Mouse (Mus musculus): ENCODE results near the gene Mttp.

GRCm38 (mm10) chr3:138118831-138119230 is 25.9 kb downstream of the Mttp start:
- no peak for TF ChIP-seq POLR2A (IDR thresholded peaks at IDR 0.05; ENCODE audit: insufficient read depth, low read length)
- TF ChIP-seq CTCF (IDR thresholded peaks at IDR 0.05; ENCODE audit: low read depth, low read length) = no peak
- TF ChIP-seq EP300 (IDR thresholded peaks at IDR 0.05; ENCODE audit: insufficient read depth, low read depth, low read length) = no peak
